Mouse (Mus musculus): ENCODE results near the gene Jph2. TPM values are rescaled to one million over a fixed set of nuclear protein-coding genes. Genes with fewer than 3 reads are reported as not detected.

Jph2 gene
- polyA plus RNA-seq, 1 experiment from 2014 or later: 3.3 TPM

DNA sequence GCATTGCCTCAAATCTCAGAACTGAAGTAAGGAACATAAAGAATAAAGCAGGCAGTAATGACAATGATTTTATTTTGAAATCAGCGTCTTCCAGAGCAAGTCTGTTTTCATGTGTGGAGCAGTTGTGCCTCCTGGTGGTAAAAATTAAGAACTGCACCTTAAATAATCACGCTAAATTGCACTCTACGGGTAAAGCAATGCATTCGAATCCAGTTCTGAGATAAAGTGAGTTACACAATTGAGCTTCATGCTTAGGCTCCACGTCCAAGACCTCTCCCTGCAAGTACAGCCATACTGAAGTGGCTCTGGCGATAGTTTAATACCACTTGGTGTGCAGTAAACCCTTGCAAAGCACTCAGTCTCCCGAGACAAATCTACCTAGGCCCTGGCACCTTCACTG lies 67.1 kb downstream of the Jph2 start:
- ATAC-seq (ENCODE audit: low FRiP score, low TSS enrichment): no peak
- Histone ChIP-seq H3K4me2 (replicated peaks; ENCODE audit: low read depth, low read length) (no peak overlapping the region), H3K4me3 (ENCODE audit: low read length) (no peak overlapping the region), H3K27me3 (ENCODE audit: insufficient read depth, low read length) (peaks cover 8% of the 10 kb centered on the region; the same call in 1 of the 2 replicates), H3K36me3 (ENCODE audit: insufficient read depth, low read length) (no peaks in the 10 kb centered on the region), H3K9me3 (ENCODE audit: low read length) (no peaks in the 10 kb centered on the region), H3K4me1 (ENCODE audit: insufficient read depth, low read length) (no peaks in the 10 kb centered on the region), H3K27ac (ENCODE audit: low read length) (no peak overlapping the region), H3K9ac (replicated peaks; ENCODE audit: low read length) (no peak overlapping the region)
- WGBS: 27% methylated on average over 7 of the region's 7 CpGs

DNA sequence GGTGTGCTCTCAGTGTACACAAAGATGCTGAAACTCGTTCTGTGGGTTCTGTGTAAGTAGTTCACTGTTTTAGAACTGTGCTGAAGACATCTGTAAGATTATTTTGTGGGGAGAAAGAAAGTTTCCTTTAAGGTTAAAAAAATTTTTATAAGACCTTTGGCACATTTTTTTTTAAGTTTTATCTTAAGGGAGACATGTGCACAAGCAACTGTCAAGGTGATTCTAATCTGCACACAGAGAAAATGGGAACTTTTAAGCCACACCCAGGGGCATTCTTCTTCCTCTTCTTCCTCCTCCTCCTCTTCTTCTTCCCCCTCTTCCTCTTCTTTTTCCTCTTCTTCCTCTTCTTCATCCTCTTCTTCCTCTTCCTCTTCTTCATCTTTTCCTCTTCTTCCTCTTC lies 74.6 kb downstream of the Jph2 start:
- WGBS: 56% methylated on average over 1 of the region's 1 CpGs
- peaks cover 21% of the 10 kb centered on the region for H3K27me3 ChIP-seq (ENCODE audit: insufficient read depth, low read length)
- H3K4me3 ChIP-seq (ENCODE audit: low read length): no peak overlapping the region
- no peaks in the 10 kb centered on the region for H3K9me3 ChIP-seq (ENCODE audit: low read length)
- no peaks in the 10 kb centered on the region for H3K4me1 ChIP-seq (ENCODE audit: insufficient read depth, low read length)
- no peak overlapping the region for H3K27ac ChIP-seq (ENCODE audit: low read length)
- H3K4me2 ChIP-seq (replicated peaks; ENCODE audit: low read depth, low read length): no peak overlapping the region
- no peaks in the 10 kb centered on the region for H3K36me3 ChIP-seq (ENCODE audit: insufficient read depth, low read length)
- H3K9ac ChIP-seq (replicated peaks; ENCODE audit: low read length): no peak overlapping the region
- no peak for ATAC-seq (ENCODE audit: low FRiP score, low TSS enrichment)

DNA sequence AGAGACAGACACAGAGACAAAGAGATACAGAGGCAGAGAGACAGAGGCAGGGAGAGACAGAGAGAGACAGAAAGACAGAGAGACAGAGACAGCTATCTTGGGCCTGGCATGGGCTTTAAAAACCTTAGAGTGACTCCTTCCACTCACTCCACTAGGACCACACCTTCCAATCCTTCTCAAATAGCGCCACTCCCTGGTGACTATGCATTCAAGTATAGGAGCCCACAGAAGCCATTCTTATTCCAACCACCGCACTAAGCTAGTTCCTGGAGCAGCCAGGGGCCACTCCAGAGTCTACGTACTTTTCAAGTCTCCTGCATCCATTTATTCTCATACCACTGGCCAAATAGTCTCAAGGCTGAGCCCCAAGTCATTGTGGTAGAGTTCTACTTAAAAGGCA lies 79.0 kb downstream of the Jph2 start:
- Histone ChIP-seq H3K27ac (ENCODE audit: low read length) (no peak overlapping the region), H3K4me3 (ENCODE audit: low read length) (no peak overlapping the region), H3K9me3 (ENCODE audit: low read length) (no peaks in the 10 kb centered on the region), H3K27me3 (ENCODE audit: insufficient read depth, low read length) (peaks cover 18% of the 10 kb centered on the region), H3K9ac (replicated peaks; ENCODE audit: low read length) (no peak overlapping the region), H3K4me2 (replicated peaks; ENCODE audit: low read depth, low read length) (no peak overlapping the region), H3K4me1 (ENCODE audit: insufficient read depth, low read length) (no peaks in the 10 kb centered on the region), H3K36me3 (ENCODE audit: insufficient read depth, low read length) (no peaks in the 10 kb centered on the region)
- 85% methylated on average over 3 of the region's 3 CpGs for WGBS
- ATAC-seq (ENCODE audit: low FRiP score, low TSS enrichment): no peak

DNA sequence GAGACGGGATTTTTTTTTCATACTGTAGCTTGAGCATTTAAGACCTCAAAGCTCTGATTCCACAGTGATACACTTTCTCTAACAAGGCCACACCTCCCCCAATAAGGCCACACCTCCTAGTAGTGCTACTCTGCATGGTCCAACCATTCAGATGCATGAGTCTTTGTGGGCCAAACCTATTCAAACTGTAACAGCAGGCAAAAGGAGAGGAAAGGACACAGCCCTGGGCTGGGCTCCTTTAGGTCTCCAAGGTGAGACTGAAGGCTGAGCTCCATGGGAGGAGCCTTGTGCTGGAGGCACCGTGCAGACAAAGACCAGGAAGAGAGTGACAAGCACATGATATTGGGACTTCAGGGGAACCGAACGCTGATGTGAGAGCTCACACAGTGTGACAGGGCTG lies 80.5 kb downstream of the Jph2 start:
- Histone ChIP-seq H3K4me1 (ENCODE audit: insufficient read depth, low read length) (no peaks in the 10 kb centered on the region), H3K27ac (ENCODE audit: low read length) (no peak overlapping the region), H3K4me2 (replicated peaks; ENCODE audit: low read depth, low read length) (no peak overlapping the region), H3K4me3 (ENCODE audit: low read length) (no peak overlapping the region), H3K27me3 (ENCODE audit: insufficient read depth, low read length) (peaks cover 11% of the 10 kb centered on the region), H3K9ac (replicated peaks; ENCODE audit: low read length) (no peak overlapping the region), H3K9me3 (ENCODE audit: low read length) (no peaks in the 10 kb centered on the region), H3K36me3 (ENCODE audit: insufficient read depth, low read length) (no peaks in the 10 kb centered on the region)
- ATAC-seq (ENCODE audit: low FRiP score, low TSS enrichment): no peak
- 79% methylated on average over 4 of the region's 4 CpGs for WGBS

DNA sequence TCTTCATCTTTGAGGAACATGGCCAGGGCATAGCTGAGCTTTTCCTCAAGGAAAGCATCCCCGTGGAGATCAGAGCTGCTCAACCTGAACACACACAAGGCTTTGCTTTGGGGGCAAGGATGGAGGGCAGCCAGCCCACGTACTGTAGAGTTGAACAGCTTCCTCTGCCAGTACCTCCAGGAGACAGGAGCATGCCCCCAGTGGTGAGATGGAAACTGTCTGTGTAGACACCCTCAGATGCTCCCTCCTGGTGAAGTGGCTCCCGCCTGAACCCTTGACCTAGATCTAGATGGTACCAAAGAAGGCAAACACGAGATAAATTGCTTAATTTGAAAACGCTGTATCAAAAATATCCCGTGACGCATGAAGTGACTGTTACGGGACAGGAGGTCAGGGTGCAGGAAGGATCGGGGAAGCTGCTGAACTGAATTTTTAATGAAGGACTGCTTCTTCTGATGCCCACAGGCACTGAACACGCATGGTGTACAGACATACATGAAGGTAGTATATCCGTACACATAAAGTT lies 87.6 kb downstream of the Jph2 start:
- H3K27me3 ChIP-seq (ENCODE audit: insufficient read depth, low read length): 0 out of 2 replicates have a peak, but pooled peaks cover 2% of the 10 kb centered on the region
- no peak for ATAC-seq (ENCODE audit: low FRiP score, low TSS enrichment)
- no peaks in the 10 kb centered on the region for H3K4me1 ChIP-seq (ENCODE audit: insufficient read depth, low read length)
- no peaks in the 10 kb centered on the region for H3K9me3 ChIP-seq (ENCODE audit: low read length)
- H3K4me3 ChIP-seq (ENCODE audit: low read length): no peak overlapping the region
- no peak overlapping the region for H3K27ac ChIP-seq (ENCODE audit: low read length)
- H3K9ac ChIP-seq (replicated peaks; ENCODE audit: low read length): no peak overlapping the region
- no peaks in the 10 kb centered on the region for H3K36me3 ChIP-seq (ENCODE audit: insufficient read depth, low read length)
- 73% methylated on average over 11 of the region's 11 CpGs for WGBS
- H3K4me2 ChIP-seq (replicated peaks; ENCODE audit: low read depth, low read length): no peak overlapping the region

DNA sequence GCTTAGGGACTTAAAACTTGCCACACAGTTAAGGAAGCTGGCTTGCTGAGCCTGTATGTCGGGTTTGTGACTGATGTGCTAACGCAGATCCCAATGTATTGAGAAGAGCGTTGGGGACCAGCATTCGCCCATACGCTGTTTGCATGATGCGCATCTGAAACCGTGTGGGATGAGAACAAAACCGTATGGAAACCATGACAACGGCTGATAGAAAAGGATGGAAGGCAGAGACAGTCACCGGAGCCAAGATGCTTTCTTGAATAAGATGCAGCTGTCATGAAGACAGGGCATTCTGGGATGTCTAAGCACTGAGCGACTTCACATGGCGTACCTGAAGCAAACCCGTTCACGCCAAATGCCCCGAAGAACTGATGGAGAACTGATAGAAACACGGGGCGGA lies 88.4 kb downstream of the Jph2 start:
- H3K4me1 ChIP-seq (ENCODE audit: insufficient read depth, low read length): no peaks in the 10 kb centered on the region
- H3K4me2 ChIP-seq (replicated peaks; ENCODE audit: low read depth, low read length): no peak overlapping the region
- 91% methylated on average over 17 of the region's 17 CpGs for WGBS
- no peak overlapping the region for H3K9ac ChIP-seq (replicated peaks; ENCODE audit: low read length)
- H3K27ac ChIP-seq (ENCODE audit: low read length): no peak overlapping the region
- H3K27me3 ChIP-seq (ENCODE audit: insufficient read depth, low read length): 0 out of 2 replicates have a peak, but pooled peaks cover 2% of the 10 kb centered on the region
- no peaks in the 10 kb centered on the region for H3K36me3 ChIP-seq (ENCODE audit: insufficient read depth, low read length)
- H3K4me3 ChIP-seq (ENCODE audit: low read length): no peak overlapping the region
- no peaks in the 10 kb centered on the region for H3K9me3 ChIP-seq (ENCODE audit: low read length)
- ATAC-seq (ENCODE audit: low FRiP score, low TSS enrichment): no peak

DNA sequence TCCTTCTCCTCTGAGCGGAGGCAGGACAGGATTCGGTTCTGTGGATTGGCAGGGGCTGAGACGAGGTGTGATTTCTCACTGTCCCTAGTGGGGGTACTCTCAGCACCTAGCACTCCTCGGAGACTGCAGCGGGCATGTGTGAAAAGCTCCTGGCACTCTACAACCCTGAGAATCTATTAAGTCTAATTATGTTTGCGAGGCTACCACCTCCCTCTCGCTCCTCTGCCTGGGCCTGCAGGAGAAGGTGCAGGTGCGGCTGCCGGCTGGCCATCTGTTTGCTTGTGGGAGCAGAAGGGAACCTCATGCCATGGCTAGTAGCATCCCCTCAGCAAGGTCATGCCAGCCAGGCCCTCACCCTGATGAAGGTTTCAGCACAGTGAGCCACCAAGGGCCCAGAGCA lies 94.8 kb downstream of the Jph2 start:
- H3K4me3 ChIP-seq (ENCODE audit: low read length): no peak overlapping the region
- no peaks in the 10 kb centered on the region for H3K9me3 ChIP-seq (ENCODE audit: low read length)
- ATAC-seq (ENCODE audit: low FRiP score, low TSS enrichment): no peak
- H3K27ac ChIP-seq (ENCODE audit: low read length): no peak overlapping the region
- 28% methylated on average over 9 of the region's 9 CpGs for WGBS
- H3K36me3 ChIP-seq (ENCODE audit: insufficient read depth, low read length): no peaks in the 10 kb centered on the region
- peaks cover 28% of the 10 kb centered on the region for H3K27me3 ChIP-seq (ENCODE audit: insufficient read depth, low read length)
- no peak overlapping the region for H3K4me2 ChIP-seq (replicated peaks; ENCODE audit: low read depth, low read length)
- no peaks in the 10 kb centered on the region for H3K4me1 ChIP-seq (ENCODE audit: insufficient read depth, low read length)
- H3K9ac ChIP-seq (replicated peaks; ENCODE audit: low read length): no peak overlapping the region

DNA sequence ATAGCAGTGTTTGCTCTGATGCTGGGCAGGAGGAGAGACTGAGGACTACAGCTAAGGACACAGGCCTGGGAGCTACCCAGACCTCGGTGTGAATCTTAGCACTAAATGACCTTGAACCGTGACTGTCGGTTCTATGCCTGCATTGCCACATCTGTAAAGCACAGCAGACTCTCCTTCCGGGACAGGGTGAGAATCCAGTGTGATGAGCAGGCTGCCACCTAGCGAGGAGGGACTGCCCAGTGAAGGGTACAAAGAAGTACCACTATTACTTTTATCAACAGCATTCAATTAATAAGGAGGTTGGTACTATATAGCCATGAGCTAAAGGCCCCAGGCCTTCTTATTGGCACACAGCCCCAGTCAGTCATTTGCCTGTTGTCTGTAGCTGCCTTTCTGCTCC lies 96.2 kb downstream of the Jph2 start:
- peaks cover 33% of the 10 kb centered on the region for H3K27me3 ChIP-seq (ENCODE audit: insufficient read depth, low read length)
- no peaks in the 10 kb centered on the region for H3K36me3 ChIP-seq (ENCODE audit: insufficient read depth, low read length)
- 38% methylated on average over 5 of the region's 5 CpGs for WGBS
- H3K4me1 ChIP-seq (ENCODE audit: insufficient read depth, low read length): no peaks in the 10 kb centered on the region
- H3K27ac ChIP-seq (ENCODE audit: low read length): no peak overlapping the region
- no peak overlapping the region for H3K4me3 ChIP-seq (ENCODE audit: low read length)
- H3K4me2 ChIP-seq (replicated peaks; ENCODE audit: low read depth, low read length): no peak overlapping the region
- ATAC-seq (ENCODE audit: low FRiP score, low TSS enrichment): no peak
- no peaks in the 10 kb centered on the region for H3K9me3 ChIP-seq (ENCODE audit: low read length)
- H3K9ac ChIP-seq (replicated peaks; ENCODE audit: low read length): no peak overlapping the region

DNA sequence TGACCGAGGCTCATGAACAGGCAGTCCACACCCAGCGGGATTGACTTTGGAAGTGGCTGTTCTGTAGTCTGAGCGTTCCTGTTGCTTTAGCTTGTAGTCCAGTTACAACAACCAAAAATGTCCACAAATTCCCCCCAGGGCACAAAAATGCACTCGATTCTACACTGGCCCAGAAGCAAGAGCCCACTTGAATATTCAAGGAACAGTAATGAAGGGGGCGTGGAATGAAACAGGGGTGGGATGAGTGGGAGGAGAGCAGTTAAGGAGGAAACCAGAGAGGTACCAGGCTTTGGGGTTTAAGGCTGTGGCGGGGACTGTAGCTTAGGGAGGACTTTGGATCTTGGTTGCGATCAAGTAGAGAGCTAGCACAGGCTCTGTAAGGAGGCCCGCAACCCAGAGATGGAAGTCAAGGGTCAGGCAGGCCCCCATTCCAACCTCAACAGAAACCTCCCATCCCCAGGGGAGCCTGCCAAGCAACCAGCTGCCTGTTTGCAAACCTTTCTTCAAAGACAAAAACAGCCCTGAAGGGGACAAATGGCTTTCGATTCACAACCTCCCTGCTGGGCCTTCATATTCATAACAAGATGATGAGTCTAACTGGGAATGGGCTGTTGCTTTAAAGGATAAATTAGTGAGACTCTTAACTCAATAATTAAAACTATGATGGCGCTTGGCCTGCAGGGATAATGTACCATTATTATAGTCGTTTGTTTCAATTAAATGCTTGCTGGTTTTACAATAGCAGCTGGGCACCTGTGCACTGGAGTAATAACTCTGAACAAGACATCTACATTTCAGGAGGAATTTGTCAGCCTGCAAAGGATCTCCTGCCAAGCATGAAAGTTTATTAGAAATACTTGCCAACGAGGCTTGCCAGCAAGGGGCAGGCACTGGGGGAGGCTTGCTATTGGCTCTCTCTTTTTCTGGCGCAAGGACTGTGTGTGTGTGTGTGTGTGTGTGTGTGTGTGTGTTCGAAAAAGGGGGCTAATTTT lies 97.4 kb downstream of the Jph2 start:
- ATAC-seq (ENCODE audit: low FRiP score, low TSS enrichment): no peak
- WGBS: 41% methylated on average over 14 of the region's 14 CpGs
- no peaks in the 10 kb centered on the region for H3K9me3 ChIP-seq (ENCODE audit: low read length)

DNA sequence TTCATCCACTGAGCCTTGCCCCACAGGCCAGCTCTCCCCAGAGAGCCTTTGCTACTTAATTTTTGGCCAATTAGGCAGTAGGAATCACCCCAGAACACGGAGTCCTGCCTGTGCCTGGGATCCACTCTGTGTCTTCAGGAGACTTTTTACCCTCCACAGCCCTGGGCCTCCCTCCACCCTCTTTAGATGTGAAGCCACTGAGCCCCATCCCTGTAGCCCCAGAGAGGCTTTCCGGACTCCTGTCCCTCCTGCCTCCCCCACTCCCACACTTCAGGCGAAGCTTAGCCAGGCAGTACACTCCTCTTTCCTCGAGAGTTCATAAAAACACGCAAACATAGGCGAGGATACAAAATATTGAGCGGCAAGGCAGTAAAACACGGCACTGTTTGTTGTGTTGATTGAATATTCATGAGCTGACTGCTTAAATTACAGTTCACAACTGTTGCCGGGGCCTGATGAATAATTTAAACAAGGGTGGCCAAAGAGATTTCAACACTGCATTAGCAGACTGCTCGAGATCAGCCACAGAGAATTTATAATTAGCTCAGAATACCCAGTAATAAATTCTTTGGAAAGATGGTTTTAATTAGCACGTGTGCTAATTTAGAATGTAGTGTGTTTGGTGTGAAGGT lies 100.7 kb downstream of the Jph2 start:
- no peaks in the 10 kb centered on the region for H3K36me3 ChIP-seq (ENCODE audit: insufficient read depth, low read length)
- H3K9me3 ChIP-seq (ENCODE audit: low read length): no peaks in the 10 kb centered on the region
- 38% methylated on average over 11 of the region's 11 CpGs for WGBS
- H3K9ac ChIP-seq (replicated peaks; ENCODE audit: low read length): no peak overlapping the region
- H3K4me3 ChIP-seq (ENCODE audit: low read length): no peak overlapping the region
- no peak overlapping the region for H3K27ac ChIP-seq (ENCODE audit: low read length)
- no peak for ATAC-seq (ENCODE audit: low FRiP score, low TSS enrichment)
- H3K4me1 ChIP-seq (ENCODE audit: insufficient read depth, low read length): no peaks in the 10 kb centered on the region
- H3K27me3 ChIP-seq (ENCODE audit: insufficient read depth, low read length): peaks cover 46% of the 10 kb centered on the region
- no peak overlapping the region for H3K4me2 ChIP-seq (replicated peaks; ENCODE audit: low read depth, low read length)

More for the DNA sequence above, 97.4 kb downstream of the Jph2 start:
- Histone ChIP-seq H3K4me2 (replicated peaks; ENCODE audit: low read depth, low read length) (no peak overlapping the region), H3K36me3 (ENCODE audit: insufficient read depth, low read length) (no peaks in the 10 kb centered on the region), H3K9ac (replicated peaks; ENCODE audit: low read length) (no peak overlapping the region), H3K4me3 (ENCODE audit: low read length) (no peak overlapping the region), H3K4me1 (ENCODE audit: insufficient read depth, low read length) (no peaks in the 10 kb centered on the region), H3K27me3 (ENCODE audit: insufficient read depth, low read length) (peaks cover 37% of the 10 kb centered on the region), H3K27ac (ENCODE audit: low read length) (no peak overlapping the region)

All from kidney, embryonic 16.5 days (tissue).